Mouse (Mus musculus) forebrain, postnatal 0 days (tissue): ENCODE measurements at regions not wholly inside any gene's neighbourhood (a gene's known extent, or its start where the extent isn't known, plus 50 kb on each side); places are given as distances from the start of the nearest gene placed in this dataset.

Source experiments
- ATAC-seq: fragments of 200-750 bp; cut with Nextera tagmentation; 2 replicates; pipeline ENCODE4 v1.8.0; 2017; ENCODE audit warnings: mild to moderate bottlenecking, moderate library complexity
- DNase-seq: peaks from one replicate; pipeline ENCODE4 v3.0.0-alpha.2; 2015
- H3K27ac ChIP-seq: fragments of 300-500 bp; sonication (generic); 2 replicates; pipeline ENCODE4 v1.5.1; 2014; ENCODE audit warnings: low read depth, mild to moderate bottlenecking, antibody characterized with exemption, low read length, moderate library complexity, mixed read lengths
- H3K27me3 ChIP-seq: fragments of 300-500 bp; sonication (generic); 2 replicates; pipeline ENCODE4 v1.6.1; 2014; ENCODE audit warnings: mild to moderate bottlenecking, low read length, mixed read lengths; ENCODE audit not compliant: insufficient read depth
- H3K36me3 ChIP-seq: fragments of 300-500 bp; sonication (generic); 2 replicates; pipeline ENCODE4 v1.6.1; 2014; ENCODE audit warnings: mild to moderate bottlenecking, moderate library complexity; ENCODE audit not compliant: insufficient read depth
- H3K4me1 ChIP-seq: fragments of 300-500 bp; sonication (generic); 2 replicates; pipeline ENCODE4 v1.6.1; 2014; ENCODE audit warnings: antibody characterized with exemption; ENCODE audit not compliant: insufficient read depth
- H3K4me2 ChIP-seq: fragments of 300-500 bp; sonication (generic); 2 replicates; pipeline ENCODE4 v1.6.1; 2014; ENCODE audit warnings: low read depth, mild to moderate bottlenecking, moderate library complexity
- H3K4me3 ChIP-seq: fragments of 300-500 bp; sonication (generic); 2 replicates; pipeline ENCODE4 v1.5.1; 2014; ENCODE audit warnings: low read depth, low read length, mixed read lengths
- H3K9ac ChIP-seq: fragments of 300-500 bp; sonication (generic); 2 replicates; pipeline ENCODE4 v1.6.1; 2014; ENCODE audit warnings: mild to moderate bottlenecking
- H3K9me3 ChIP-seq: fragments of 300-500 bp; sonication (generic); 2 replicates; pipeline ENCODE4 v1.6.1; 2016; ENCODE audit warnings: low read length
- CTCF ChIP-seq: sonication (generic); IDR thresholded peaks from 2 replicates; pipeline ENCODE4 v1.5.1; 2016; ENCODE audit warnings: antibody characterized with exemption, control low read depth, low read depth
- WGBS: fragments of 180-500 bp; shearing (Covaris S2); extraction: QIAGEN DNeasy Blood & Tissue Kit; methylation state at CpG from one replicate; pipeline ENCODE4 v1.1.7; 2014; 5-methylcytosine and 5-hydroxymethylcytosine counted together

- ATAC-seq: peak; percentile 89
- H3K27me3 ChIP-seq: no peaks in the 10 kb centered on the region
- TF ChIP-seq CTCF: no peak
These were observed 404.9 kb upstream of the Nrsn1 start for GRCm38 (mm10) chr13:25675208-25675607.

GRCm38 (mm10) chr13:25666022-25666421 lies 395.7 kb upstream of the Nrsn1 start:
- Histone ChIP-seq H3K9ac (no peak overlapping the region), H3K4me3 (no peak overlapping the region), H3K4me1 (no peaks in the 10 kb centered on the region), H3K27ac (no peak overlapping the region), H3K4me2 (no peak overlapping the region), H3K36me3 (no peaks in the 10 kb centered on the region), H3K27me3 (no peaks in the 10 kb centered on the region), H3K9me3 (no peaks in the 10 kb centered on the region)
- no peak for TF ChIP-seq CTCF
- 74% methylated on average over 3 of the region's 3 CpGs for WGBS
- no peak for ATAC-seq
- no peak for DNase-seq

More at GRCm38 (mm10) chr13:25675208-25675607, 404.9 kb upstream of the Nrsn1 start:
- Histone ChIP-seq H3K9ac (no peak overlapping the region), H3K36me3 (no peaks in the 10 kb centered on the region), H3K4me3 (no peak overlapping the region), H3K27ac (no peak overlapping the region), H3K9me3 (no peaks in the 10 kb centered on the region), H3K4me2 (no peak overlapping the region), H3K4me1 (no peaks in the 10 kb centered on the region)
- no peak for DNase-seq
- WGBS: 81% methylated on average over 6 of the region's 6 CpGs

- Histone ChIP-seq H3K36me3 (no peaks in the 10 kb centered on the region), H3K27ac (no peak overlapping the region), H3K9me3 (no peaks in the 10 kb centered on the region), H3K9ac (no peak overlapping the region), H3K4me1 (no peaks in the 10 kb centered on the region), H3K4me2 (no peak overlapping the region), H3K4me3 (no peak overlapping the region), H3K27me3 (no peaks in the 10 kb centered on the region)
- peak; percentile 61 for ATAC-seq
- DNase-seq: peak; percentile 35
- 65% methylated on average over 2 of the region's 2 CpGs for WGBS
- no peak for TF ChIP-seq CTCF
These were observed 394.8 kb upstream of the Nrsn1 start for GRCm38 (mm10) chr13:25664963-25665606.

GRCm38 (mm10) chr13:25648430-25648786 lies 378.1 kb upstream of the Nrsn1 start:
- WGBS: 94% methylated on average over 1 of the region's 1 CpGs
- H3K4me2 ChIP-seq: no peak overlapping the region
- no peaks in the 10 kb centered on the region for H3K27me3 ChIP-seq
- no peak overlapping the region for H3K27ac ChIP-seq
- no peaks in the 10 kb centered on the region for H3K36me3 ChIP-seq
- DNase-seq: no peak
- no peak for ATAC-seq
- H3K9ac ChIP-seq: no peak overlapping the region
- H3K9me3 ChIP-seq: no peaks in the 10 kb centered on the region
- no peak overlapping the region for H3K4me3 ChIP-seq
- no peak for TF ChIP-seq CTCF
- H3K4me1 ChIP-seq: no peaks in the 10 kb centered on the region

- Histone ChIP-seq H3K27ac (no peak overlapping the region), H3K27me3 (no peaks in the 10 kb centered on the region), H3K4me3 (no peak overlapping the region), H3K4me2 (no peak overlapping the region), H3K9me3 (no peaks in the 10 kb centered on the region), H3K4me1 (no peaks in the 10 kb centered on the region), H3K9ac (no peak overlapping the region), H3K36me3 (no peaks in the 10 kb centered on the region)
- WGBS: 87% methylated on average over 3 of the region's 3 CpGs
- ATAC-seq (no peak), DNase-seq (no peak)
- no peak for TF ChIP-seq CTCF
These were observed 377.6 kb upstream of the Nrsn1 start for GRCm38 (mm10) chr13:25647711-25648429.

GRCm38 (mm10) chr13:25639522-25640291 lies 369.4 kb upstream of the Nrsn1 start:
- 21% methylated on average over 6 of the region's 6 CpGs for WGBS
- Histone ChIP-seq H3K27ac (no peak overlapping the region), H3K4me3 (no peak overlapping the region), H3K27me3 (no peaks in the 10 kb centered on the region), H3K9me3 (no peaks in the 10 kb centered on the region), H3K4me2 (no peak overlapping the region), H3K4me1 (no peaks in the 10 kb centered on the region), H3K9ac (no peak overlapping the region), H3K36me3 (no peaks in the 10 kb centered on the region)
- no peak for TF ChIP-seq CTCF
- no peak for ATAC-seq
- no peak for DNase-seq

GRCm38 (mm10) chr13:25629466-25629865 lies 359.2 kb upstream of the Nrsn1 start:
- 20% methylated on average over 4 of the region's 4 CpGs for WGBS
- Histone ChIP-seq H3K27me3 (no peaks in the 10 kb centered on the region), H3K9me3 (no peaks in the 10 kb centered on the region), H3K9ac (no peak overlapping the region), H3K36me3 (no peaks in the 10 kb centered on the region), H3K4me1 (no peaks in the 10 kb centered on the region), H3K4me2 (no peak overlapping the region), H3K4me3 (no peak overlapping the region), H3K27ac (no peak overlapping the region)
- DNase-seq (peak; percentile 66), ATAC-seq (peak; percentile 32; the same call in 1 of the 2 replicates)
- no peak for TF ChIP-seq CTCF
